Mouse (Mus musculus) stomach, embryonic 14.5 days (tissue): ENCODE measurements at regions not wholly inside any gene's neighbourhood (a gene's known extent, or its start where the extent isn't known, plus 50 kb on each side); places are given as distances from the start of the nearest gene placed in this dataset.
A peak's percentile ranks its signal among the peaks of the same experiment; 100 is the strongest.

ENCODE experiments used
- ATAC-seq: fragments of 200-750 bp; cut with Nextera tagmentation; 2 replicates; pipeline ENCODE4 v1.8.0; 2017; ENCODE audit warnings: low read depth, moderate TSS enrichment; ENCODE audit not compliant: insufficient number of reproducible peaks, insufficient read depth, low FRiP score
- H3K27ac ChIP-seq: fragments of 300-500 bp; sonication (generic); 2 replicates; pipeline ENCODE4 v1.5.1; 2014; ENCODE audit warnings: mild to moderate bottlenecking, low read length, moderate library complexity, mixed read lengths
- H3K27me3 ChIP-seq: fragments of 300-500 bp; sonication (generic); 2 replicates; pipeline ENCODE4 v1.6.1; 2014; ENCODE audit warnings: low read length, control low read depth, mixed read lengths; ENCODE audit not compliant: control insufficient read depth, insufficient read depth
- H3K36me3 ChIP-seq: fragments of 300-500 bp; sonication (generic); 2 replicates; pipeline ENCODE4 v1.6.1; 2014; ENCODE audit warnings: mild to moderate bottlenecking, control low read depth, low read length, moderate library complexity, mixed read lengths; ENCODE audit not compliant: control insufficient read depth, insufficient read depth
- H3K4me1 ChIP-seq: fragments of 300-500 bp; sonication (generic); 2 replicates; pipeline ENCODE4 v1.6.1; 2014; ENCODE audit warnings: low read length, control low read depth, mixed read lengths; ENCODE audit not compliant: control insufficient read depth, insufficient read depth
- H3K4me2 ChIP-seq: fragments of 300-500 bp; sonication (generic); replicated peaks from 2 replicates; pipeline ENCODE4 v1.6.1; 2014; ENCODE audit warnings: low read depth, low read length, control low read depth
- H3K4me3 ChIP-seq: fragments of 300-500 bp; sonication (generic); 2 replicates; pipeline ENCODE4 v1.5.1; 2014; ENCODE audit warnings: low read depth, low read length, control low read depth
- H3K9ac ChIP-seq: fragments of 300-500 bp; sonication (generic); replicated peaks from 2 replicates; pipeline ENCODE4 v1.6.1; 2014; ENCODE audit warnings: low read depth, mild to moderate bottlenecking, control low read depth, low read length, moderate library complexity, mixed read lengths
- H3K9me3 ChIP-seq: fragments of 300-500 bp; sonication (generic); 2 replicates; pipeline ENCODE4 v1.6.1; 2016; ENCODE audit warnings: low read depth, low read length, control low read depth; ENCODE audit not compliant: control insufficient read depth
- WGBS: fragments of 180-500 bp; shearing (Covaris S2); extraction: QIAGEN DNeasy Blood & Tissue Kit; methylation state at CpG from one replicate; pipeline ENCODE4 v1.1.7; 2014; 5-methylcytosine and 5-hydroxymethylcytosine counted together

- Histone ChIP-seq H3K27ac (no peak overlapping the region), H3K9ac (no peak overlapping the region), H3K36me3 (no peaks in the 10 kb centered on the region), H3K4me3 (no peak overlapping the region), H3K4me2 (no peak overlapping the region), H3K9me3 (no peaks in the 10 kb centered on the region), H3K27me3 (no peaks in the 10 kb centered on the region), H3K4me1 (no peaks in the 10 kb centered on the region)
- ATAC-seq: no peak
- WGBS: 63% methylated on average over 1 of the region's 1 CpGs
These were observed 431.9 kb downstream of the Gja1 start for GRCm38 (mm10) chr10:56809006-56809405.

DNA sequence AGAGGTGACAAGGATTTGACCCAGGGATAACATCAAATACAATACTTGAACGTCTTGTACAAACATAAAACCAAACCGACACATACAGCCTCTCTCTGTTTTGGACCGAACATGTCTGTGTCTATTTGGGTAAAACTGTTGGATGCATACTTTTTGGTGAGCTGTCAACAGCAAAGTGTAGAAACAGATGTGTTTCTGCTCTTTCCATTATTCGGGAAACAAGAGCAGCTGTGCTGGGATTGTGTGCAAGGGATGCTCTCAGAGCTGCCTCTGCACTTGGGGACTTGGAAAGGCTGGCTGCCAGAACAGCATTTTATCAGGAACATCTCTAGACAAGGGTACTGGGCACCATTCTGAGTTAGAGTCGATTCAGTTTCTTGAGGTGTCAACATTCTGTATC is 445.0 kb downstream of the Gja1 start:
- Histone ChIP-seq H3K4me2 (no peak overlapping the region), H3K9ac (no peak overlapping the region), H3K9me3 (no peaks in the 10 kb centered on the region), H3K36me3 (no peaks in the 10 kb centered on the region), H3K27me3 (no peaks in the 10 kb centered on the region), H3K4me1 (no peaks in the 10 kb centered on the region), H3K4me3 (no peak overlapping the region), H3K27ac (no peak overlapping the region)
- ATAC-seq: no peak
- 46% methylated on average over 5 of the region's 5 CpGs for WGBS

- no peak for ATAC-seq
- WGBS: 86% methylated on average over 1 of the region's 1 CpGs
- no peaks in the 10 kb centered on the region for H3K9me3 ChIP-seq
These were observed 454.2 kb downstream of the Gja1 start for GRCm38 (mm10) chr10:56831331-56831730.

GRCm38 (mm10) chr10:56831966-56832365 is 454.8 kb downstream of the Gja1 start:
- no peak for ATAC-seq
- 84% methylated on average over 4 of the region's 4 CpGs for WGBS

More at GRCm38 (mm10) chr10:56831331-56831730, 454.2 kb downstream of the Gja1 start:
- Histone ChIP-seq H3K4me3 (no peak overlapping the region), H3K9ac (no peak overlapping the region), H3K4me1 (no peaks in the 10 kb centered on the region), H3K27ac (no peak overlapping the region), H3K4me2 (no peak overlapping the region), H3K36me3 (no peaks in the 10 kb centered on the region), H3K27me3 (no peaks in the 10 kb centered on the region)

DNA sequence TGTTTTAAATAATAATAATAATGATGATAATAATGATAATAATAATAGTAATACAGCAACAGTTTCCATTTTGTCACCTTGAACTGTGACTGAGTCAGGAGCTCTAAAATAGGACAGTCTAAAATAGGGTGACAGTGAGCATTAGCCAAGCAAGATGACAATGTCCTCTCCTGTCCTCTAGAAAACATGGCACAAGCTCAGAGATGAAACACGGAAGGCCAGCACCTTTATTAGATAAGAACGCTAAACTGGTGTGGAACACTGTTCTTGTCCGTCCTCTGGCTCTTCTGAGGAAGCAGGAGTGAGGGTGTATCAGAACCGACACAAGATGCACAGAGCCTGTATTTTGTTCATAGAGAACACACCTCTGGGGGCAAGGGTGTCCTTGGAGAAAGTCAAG is 459.0 kb downstream of the Gja1 start:
- no peak for ATAC-seq
- H3K27me3 ChIP-seq: no peaks in the 10 kb centered on the region
- H3K9me3 ChIP-seq: no peaks in the 10 kb centered on the region
- no peak overlapping the region for H3K4me2 ChIP-seq
- H3K9ac ChIP-seq: no peak overlapping the region
- no peak overlapping the region for H3K27ac ChIP-seq
- 85% methylated on average over 4 of the region's 4 CpGs for WGBS
- H3K4me3 ChIP-seq: no peak overlapping the region
- H3K4me1 ChIP-seq: no peaks in the 10 kb centered on the region
- H3K36me3 ChIP-seq: no peaks in the 10 kb centered on the region

More at GRCm38 (mm10) chr10:56831966-56832365, 454.8 kb downstream of the Gja1 start:
- no peaks in the 10 kb centered on the region for H3K27me3 ChIP-seq
- H3K9ac ChIP-seq: no peak overlapping the region
- no peaks in the 10 kb centered on the region for H3K4me1 ChIP-seq
- no peak overlapping the region for H3K4me3 ChIP-seq
- H3K36me3 ChIP-seq: no peaks in the 10 kb centered on the region
- H3K4me2 ChIP-seq: no peak overlapping the region
- H3K9me3 ChIP-seq: no peaks in the 10 kb centered on the region
- no peak overlapping the region for H3K27ac ChIP-seq

DNA sequence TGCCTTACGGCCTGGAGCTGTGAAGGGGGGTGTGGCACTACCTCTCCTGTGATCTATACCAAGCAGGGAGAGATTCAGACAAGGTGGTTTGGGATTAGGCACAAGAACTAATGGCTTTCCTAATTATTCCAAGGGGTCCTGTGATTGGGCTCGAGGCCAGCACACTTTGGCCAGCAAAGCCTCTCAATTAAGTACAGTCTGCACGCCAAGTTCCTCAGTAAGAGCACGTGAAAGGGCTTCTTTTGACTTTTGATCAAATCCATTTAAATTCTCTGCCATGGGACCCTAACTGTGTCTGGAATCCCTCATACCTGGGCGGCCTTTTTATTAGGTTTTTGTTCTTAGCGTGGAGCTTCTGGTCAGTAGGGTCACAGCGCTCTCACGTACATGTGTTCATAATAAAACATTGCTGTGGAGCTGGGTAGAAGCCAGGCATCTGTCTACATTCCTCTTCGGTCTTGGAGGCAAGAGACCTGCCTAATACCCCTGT is 461.9 kb downstream of the Gja1 start:
- H3K4me3 ChIP-seq: no peak overlapping the region
- H3K4me2 ChIP-seq: no peak overlapping the region
- 52% methylated on average over 9 of the region's 9 CpGs for WGBS
- no peak overlapping the region for H3K9ac ChIP-seq
- no peaks in the 10 kb centered on the region for H3K27me3 ChIP-seq
- H3K9me3 ChIP-seq: no peaks in the 10 kb centered on the region
- H3K36me3 ChIP-seq: no peaks in the 10 kb centered on the region
- ATAC-seq: peak; percentile 14; the same call in 1 of the 2 replicates
- no peaks in the 10 kb centered on the region for H3K4me1 ChIP-seq
- H3K27ac ChIP-seq: no peak overlapping the region

DNA sequence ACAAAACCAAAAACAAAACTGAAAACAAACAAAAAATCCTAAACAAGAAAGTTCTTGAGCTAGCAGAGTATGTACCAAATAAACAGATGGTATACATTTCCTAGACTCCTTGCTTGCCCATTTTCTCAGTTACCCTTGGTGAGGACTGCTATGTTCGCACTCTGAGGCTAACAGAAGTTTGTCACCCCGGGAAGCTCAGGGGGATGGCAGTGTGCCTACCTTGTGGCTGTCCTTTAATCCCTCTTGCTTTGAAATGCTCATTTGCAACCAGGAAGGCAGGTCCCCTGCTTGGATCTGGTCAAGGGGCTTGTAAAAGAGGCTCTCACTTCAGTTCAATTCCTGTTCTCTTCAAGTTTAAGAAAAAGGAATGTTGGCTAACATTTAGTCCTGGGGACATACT is 462.4 kb downstream of the Gja1 start:
- H3K36me3 ChIP-seq: no peaks in the 10 kb centered on the region

GRCm38 (mm10) chr10:56840732-56841131 is 463.6 kb downstream of the Gja1 start:
- Histone ChIP-seq H3K9ac (no peak overlapping the region), H3K9me3 (no peaks in the 10 kb centered on the region), H3K27me3 (no peaks in the 10 kb centered on the region), H3K27ac (no peak overlapping the region), H3K4me2 (no peak overlapping the region), H3K36me3 (no peaks in the 10 kb centered on the region), H3K4me3 (no peak overlapping the region), H3K4me1 (no peaks in the 10 kb centered on the region)
- ATAC-seq: no peak
- WGBS: 70% methylated on average over 5 of the region's 5 CpGs

More for the DNA sequence above, 462.4 kb downstream of the Gja1 start:
- no peaks in the 10 kb centered on the region for H3K27me3 ChIP-seq
- ATAC-seq: no peak
- H3K9me3 ChIP-seq: no peaks in the 10 kb centered on the region
- no peaks in the 10 kb centered on the region for H3K4me1 ChIP-seq
- no peak overlapping the region for H3K4me2 ChIP-seq
- H3K27ac ChIP-seq: no peak overlapping the region
- H3K9ac ChIP-seq: no peak overlapping the region
- no peak overlapping the region for H3K4me3 ChIP-seq
- WGBS: 55% methylated on average over 2 of the region's 2 CpGs

GRCm38 (mm10) chr10:56841486-56841885 is 464.4 kb downstream of the Gja1 start:
- no peak for ATAC-seq
- Histone ChIP-seq H3K36me3 (no peaks in the 10 kb centered on the region), H3K4me2 (no peak overlapping the region), H3K4me1 (no peaks in the 10 kb centered on the region), H3K9me3 (no peaks in the 10 kb centered on the region), H3K27me3 (no peaks in the 10 kb centered on the region), H3K27ac (no peak overlapping the region), H3K9ac (no peak overlapping the region), H3K4me3 (no peak overlapping the region)
- 59% methylated on average over 8 of the region's 8 CpGs for WGBS
